Mouse (Mus musculus) urinary bladder, postnatal 25 days (tissue): Measurements from ENCODE around the gene Zmynd8.

Experiments
- DNase-seq: peaks from one replicate; pipeline ENCODE4 v3.0.0; 2022; ENCODE audit warnings: low spot score

The Zmynd8 gene

DNA sequence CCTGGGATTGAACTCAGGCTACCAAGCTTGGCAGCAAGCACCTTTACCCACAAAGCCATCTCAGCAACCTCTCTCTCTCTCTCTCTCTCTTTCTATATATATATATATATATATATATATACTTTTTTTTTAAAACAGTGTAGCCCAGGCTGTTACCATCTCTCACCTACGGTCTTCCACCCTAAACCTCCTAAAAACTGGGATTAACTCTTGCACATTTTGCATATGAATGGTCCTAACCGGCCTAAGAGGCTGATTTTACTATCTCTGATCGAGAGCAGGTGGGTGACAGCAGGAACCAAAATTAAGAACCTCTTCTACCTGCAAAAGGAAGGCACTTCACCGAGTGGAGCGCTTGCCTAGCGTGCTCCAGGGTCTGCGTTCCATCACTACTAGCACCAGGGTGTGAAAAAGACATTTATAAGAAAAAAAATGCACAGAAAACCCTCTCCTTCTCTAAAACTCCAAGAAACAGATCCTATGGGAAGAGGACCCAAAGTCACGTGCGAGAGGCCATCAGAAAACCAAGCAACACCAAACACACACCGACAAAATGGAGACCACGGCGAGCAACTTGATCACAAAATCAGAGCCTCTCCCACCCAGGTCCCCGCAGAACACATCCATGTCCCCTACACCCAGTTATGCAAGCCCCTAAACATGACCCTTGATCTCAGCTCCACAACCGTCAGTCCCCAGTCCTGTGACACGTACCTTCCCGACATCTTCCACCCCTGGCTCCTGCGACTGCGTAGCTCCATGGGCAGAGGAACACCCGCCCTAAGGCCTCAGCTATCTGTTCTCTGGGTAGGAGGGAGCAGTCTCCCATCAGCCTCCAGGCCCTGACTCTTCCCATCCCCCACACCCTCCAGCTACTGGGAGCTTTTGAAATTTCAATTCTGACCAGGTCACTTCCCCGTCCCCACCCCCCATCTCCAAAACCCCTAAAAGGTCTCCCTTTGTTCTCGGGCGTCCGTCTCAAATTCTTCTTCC, at the start of gene Zmynd8:
Gene Zmynd8 (minus strand): TSS at position 815 of the 993 bp plus-strand sequence.
- DNase-seq = no peak

DNA sequence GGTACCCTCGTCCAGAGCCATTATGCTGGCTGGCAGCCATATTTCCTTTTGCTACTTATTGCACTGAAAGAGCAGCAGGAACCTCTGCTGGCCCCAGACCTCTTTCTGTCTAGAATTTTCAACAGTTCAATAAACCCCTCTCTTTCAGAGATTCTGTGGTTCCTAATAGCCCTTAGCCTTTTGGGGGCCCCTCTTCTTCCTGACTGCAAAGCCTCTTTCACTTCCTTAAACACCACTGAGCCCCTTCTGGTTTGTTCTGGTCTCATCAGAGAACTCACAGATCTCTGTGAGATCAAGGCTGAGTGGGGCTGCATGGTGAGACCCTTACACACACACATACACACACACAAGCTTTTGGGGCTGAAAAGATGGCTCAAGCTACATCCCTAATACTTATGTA, 49.2 kb upstream of the Zmynd8 start:
- no peak for DNase-seq

DNA sequence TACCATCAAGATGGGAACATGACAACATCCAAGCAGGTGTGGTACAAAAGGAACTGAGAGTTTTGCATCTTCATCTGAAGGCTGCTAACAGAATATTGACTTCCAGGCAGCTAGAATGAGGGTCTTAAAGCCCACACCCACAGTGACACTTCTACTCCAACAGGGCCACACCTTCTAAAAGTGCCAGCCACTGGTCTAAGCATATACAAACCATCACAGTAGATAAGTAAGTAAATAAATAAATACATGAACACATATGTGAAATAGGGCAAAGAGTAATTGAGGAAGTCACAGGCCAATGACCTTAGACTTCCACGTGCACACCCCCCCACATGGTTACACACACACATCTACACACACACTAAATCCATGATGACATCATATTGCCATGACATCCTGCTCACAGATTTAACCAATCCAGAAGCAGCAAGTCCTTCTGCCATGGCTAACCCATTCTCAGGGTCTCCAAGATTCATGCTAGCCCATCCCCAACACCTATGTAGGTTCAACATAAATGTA, 47.3 kb upstream of the Zmynd8 start:
- DNase-seq = no peak

DNA sequence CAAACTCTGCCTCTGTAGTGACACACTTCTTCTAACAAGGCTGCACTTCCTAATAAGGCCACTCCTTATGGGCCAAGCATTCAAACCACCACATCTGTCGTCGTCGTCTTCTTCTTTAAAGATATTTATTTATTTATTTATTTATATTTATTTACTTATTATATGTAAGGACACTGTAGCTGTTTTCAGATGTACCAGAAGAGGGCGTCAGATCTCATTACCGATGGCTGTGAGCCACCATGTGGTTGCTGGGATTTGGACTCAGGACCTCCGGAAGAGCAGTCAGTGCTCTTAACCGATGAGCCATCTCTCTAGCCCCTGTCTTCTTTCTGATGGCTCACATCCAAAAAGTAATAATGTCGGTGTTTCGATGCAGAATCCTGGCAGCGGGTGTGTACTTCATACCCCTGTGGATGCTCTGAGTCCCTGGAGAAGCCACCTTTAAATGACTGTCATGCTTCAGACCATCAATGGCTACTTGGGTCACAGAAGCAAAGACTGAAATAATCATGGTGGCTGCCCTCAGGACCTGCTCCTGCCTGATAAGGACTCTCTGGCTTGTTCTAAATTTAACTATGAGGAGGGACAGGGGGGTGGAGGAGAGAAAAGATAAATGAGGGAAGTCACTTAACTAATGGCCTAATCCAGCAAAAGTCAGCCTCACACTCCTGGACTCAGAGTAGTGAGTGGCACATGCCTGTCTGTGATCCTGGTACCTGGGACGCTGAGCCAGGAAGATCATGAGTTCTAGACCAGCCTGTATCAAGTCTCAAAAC, 45.9 kb upstream of the Zmynd8 start:
- no peak for DNase-seq

DNA sequence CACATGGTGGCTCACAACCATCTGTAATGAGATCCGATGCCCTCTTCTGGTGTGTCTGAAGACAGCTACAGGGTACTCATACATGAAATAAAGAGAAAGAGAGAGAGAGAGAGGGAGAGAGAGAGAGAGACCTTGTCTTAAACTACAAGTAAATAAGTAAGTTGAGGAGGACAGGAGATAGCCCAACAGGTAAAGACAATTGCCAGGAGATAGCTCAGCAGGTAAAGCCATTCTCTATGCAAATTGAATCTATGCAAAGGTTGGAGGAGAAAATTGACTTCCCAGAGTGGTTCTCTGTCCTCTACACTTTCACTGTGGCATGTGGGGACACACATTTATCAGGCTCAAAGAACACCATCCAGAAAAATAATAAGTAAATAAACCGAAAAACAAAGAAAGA, 44.3 kb upstream of the Zmynd8 start:
- no peak for DNase-seq

DNA sequence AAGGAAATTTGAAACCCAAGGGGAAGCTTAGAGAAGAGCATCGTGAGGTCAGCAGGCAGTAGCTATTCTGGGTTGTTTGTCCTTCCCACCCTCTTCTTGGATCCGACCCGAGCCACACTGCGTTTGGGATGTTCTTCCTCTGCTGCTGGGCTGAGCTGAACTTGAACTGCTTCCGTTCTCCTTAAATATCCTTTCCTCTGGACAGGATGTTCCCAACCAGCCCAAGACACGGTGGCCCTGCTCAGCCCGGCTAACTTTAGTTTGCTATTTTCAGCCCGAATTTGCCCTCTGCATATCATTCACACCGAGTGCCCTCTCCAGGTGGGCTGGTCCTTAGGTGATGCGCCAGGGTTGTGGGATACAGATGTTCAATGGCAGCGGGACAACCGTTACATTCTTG, 37.3 kb upstream of the Zmynd8 start:
- no peak for DNase-seq

DNA sequence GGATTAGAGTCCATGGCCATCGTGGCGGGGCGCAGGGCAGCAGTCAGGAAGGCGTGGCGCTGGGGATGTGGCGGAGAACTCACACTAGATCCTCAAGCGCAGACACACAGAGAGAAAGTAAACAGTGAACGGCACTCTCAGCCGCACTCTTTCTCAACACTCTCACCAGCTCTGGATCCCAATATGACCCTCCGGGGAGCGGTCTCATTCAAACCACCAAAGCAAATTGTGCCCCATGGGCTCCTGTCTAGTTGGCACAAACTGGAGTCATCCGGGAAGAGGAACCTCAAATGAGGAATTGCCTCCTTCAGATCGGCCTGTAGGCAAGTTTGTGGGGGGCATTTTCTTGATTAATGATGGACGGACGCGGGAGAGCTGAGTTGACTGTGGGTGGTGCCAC, 28.9 kb upstream of the Zmynd8 start:
- DNase-seq = no peak

DNA sequence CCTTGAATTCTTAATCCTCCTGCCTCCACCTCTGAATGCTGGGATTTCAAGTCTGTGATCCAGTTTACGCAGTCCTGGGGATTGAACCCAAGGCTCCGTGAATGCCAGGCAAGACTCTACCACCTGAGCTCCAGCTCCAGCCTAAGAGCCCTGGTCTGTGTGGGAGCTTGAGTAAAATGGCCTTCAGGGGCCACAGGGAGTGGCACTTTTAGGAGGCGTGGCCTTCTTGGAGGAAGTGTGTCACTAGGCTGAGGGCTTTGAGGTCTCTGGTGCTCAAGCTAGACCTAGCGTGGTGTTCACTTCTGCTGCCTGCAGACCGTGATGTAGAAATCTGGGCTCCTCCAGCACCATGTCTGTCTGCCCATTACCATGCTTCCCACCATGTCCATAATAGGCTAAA, 27.4 kb upstream of the Zmynd8 start:
- DNase-seq = no peak

DNA sequence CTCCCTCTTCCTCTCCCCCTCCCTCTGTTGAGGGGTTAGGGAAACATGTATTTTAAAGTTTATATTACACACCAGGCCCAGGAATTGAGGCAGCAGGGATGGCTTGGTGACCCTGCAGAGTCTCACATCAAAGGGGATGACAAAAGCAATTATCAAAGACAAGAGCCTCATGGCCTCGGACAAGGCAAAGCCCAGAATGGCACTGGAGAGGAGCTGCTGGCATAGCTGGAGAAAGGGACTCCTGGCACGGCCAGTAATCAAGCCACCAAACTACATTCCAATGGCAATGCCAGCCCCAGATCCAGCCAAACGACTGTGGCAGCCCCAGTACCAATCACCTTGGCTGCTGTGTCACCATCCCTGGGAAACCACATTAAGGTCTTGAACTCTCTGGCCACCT, 26.3 kb upstream of the Zmynd8 start:
- DNase-seq = no peak

DNA sequence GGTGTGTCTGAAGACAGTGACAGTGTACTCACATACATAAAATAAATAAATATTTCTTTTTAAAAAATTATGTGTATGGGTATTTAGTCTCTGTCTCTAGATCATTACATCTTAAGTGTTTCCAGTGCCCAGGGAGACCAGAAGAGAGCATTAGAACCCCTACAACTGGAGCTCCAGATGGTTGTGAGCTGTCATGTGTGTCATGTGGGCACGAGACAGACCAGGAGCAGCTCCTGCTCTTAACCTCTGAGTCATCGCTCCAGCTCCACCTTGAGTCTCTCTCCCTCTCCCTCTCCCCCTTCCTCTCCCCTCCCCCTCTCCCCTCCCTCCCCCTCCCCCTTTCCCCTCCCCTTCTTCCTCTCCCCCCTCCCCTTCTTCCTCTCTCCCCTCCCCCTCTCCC, 25.9 kb upstream of the Zmynd8 start:
- DNase-seq = no peak

DNA sequence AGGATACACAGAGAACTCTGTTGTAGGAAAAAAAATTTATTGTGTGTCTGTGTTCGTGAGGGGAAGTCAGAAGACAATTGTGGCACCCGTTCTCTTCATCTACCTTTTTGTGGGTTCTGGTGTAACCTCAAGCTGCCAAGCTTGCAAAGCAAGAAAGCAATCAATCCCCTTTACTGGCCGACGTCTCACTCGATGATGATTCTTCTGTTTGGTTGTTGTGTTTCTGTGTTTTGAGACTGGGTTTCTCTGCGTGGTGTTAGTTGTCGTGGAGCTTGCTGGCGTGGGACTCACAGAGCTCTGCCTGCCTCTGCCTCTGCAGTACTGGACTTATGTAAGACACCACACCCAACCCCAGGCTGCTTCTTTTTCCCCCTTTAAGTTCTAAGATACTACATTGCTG, 24.9 kb upstream of the Zmynd8 start:
- DNase-seq = no peak

DNA sequence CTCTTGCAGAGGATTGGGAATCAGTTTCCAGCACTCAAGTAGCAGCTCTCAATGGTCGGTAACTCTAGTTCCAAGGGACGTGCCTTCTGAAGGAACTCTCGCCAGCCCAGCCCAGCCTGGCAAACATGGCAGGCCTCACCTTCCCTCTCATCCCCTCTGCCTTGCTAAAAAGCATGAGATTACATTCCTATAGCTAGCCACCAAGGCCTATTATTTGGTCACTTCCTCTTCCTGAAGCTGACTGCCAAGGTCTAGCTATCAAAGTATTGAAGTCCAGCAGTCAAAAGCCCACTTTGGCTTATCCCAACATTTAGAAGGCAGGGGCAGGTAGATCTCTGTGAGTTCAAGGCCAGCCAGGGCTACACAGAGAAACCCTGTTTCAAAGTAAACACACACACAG, 24.2 kb upstream of the Zmynd8 start:
- no peak for DNase-seq

DNA sequence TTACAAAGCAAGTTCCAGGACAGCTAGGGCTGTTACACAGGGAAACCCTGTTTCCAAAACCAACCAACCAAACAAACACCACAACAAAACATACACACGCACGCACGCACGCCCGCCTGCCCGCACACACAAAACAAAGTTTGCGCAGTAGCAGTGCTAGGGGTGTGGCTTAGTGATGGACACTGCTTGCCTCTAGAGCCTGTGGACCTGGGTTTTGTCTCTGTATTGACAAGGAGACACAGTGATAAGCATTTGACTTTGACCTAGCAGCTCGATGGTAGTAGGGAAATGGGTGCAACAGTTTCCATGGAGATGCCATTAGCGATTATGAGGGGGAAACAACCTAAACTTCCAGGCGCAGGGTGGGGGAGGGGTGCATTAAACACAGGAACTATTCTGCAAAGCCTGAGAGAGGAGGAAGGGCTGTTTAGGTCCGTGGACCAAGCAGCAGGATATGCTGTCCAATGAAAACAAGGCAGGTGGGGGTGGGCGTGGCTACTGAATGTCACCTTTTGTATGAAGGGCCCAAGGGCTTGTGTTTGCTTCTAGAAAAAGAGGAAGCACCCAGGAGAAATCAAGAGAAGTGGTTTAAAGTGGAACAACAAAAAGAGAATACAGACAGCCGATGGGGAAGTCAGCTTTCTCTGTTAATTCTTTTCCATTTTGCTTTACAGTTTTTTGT, 23.4 kb upstream of the Zmynd8 start:
- DNase-seq = no peak

DNA sequence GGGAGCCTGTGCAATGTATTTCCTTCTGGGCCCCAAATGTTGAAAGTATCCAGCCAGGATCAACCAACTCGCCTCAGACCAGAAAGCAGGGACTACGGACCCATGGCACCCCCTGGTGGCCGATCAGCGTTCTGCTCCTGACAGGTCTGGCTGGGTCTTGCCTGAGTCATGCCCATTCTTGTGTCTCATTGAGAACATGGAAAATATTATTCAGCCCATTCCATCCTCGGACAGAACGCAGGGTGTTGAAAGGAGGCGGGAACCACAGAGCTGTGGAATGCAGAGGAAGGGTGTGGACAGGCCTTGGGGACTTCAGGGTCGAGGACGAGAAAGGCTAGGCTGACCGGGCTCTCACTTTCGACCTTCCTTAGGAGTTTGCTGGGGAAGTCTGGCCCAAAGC, 15.5 kb upstream of the Zmynd8 start:
- peak; percentile 94 for DNase-seq

DNA sequence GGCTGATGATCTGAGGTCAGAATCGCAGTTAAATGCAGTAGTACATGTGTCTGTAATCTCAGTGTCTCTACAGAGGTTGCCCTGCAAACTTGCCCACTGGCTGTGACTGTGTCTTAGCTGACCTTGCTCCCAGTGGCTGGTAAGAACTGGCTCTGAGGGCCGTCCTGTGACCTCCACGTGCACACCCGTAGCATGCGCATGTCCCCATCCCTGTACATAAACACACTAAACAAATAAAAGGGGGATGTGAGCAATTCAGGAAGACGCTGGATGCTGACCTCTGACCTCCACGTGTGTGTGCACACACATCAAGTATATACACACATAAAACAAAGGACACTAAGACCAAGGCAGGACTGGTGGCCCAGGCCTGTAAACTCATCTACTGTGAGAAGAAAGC, 14.3 kb upstream of the Zmynd8 start:
- no peak for DNase-seq

DNA sequence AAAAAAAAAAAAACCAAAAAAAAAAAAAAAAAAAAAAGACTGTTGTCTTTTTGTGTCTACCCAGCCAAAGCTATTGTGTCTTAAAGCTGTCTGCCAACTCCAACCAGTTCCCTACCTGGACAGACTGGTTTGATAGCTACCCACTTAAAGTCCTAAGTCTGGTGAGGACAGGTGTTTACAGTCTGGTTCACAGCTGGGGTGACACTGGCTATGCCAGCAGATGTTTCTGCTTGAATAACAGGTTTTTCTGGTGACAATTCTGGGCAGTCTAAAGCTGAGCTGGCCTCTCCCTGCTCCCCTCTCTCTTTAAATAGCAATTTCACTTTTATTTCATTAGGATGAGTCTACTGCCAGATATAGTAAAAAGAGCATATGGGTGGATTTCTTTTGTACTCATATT, 10.9 kb upstream of the Zmynd8 start:
- no peak for DNase-seq

DNA sequence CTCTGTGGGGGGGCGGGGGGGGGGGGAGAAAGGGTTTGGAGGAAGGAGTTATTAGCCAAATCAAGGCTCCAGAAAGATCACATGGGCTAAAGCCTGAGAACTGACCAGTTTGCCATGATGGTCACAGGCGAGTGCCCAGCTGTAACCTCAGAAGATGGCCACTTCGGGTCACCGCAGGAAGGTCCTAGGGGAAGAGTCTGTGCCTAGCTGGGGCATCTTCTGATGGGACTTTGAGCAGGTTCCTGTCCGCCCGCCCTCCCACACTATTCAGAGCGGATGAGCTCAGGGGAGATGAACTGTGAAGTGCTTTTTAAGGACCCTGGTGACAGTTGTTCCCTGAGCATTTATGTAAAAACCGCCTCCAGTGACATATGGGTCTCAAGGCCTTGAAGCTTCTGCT, 8.4 kb upstream of the Zmynd8 start:
- no peak for DNase-seq

DNA sequence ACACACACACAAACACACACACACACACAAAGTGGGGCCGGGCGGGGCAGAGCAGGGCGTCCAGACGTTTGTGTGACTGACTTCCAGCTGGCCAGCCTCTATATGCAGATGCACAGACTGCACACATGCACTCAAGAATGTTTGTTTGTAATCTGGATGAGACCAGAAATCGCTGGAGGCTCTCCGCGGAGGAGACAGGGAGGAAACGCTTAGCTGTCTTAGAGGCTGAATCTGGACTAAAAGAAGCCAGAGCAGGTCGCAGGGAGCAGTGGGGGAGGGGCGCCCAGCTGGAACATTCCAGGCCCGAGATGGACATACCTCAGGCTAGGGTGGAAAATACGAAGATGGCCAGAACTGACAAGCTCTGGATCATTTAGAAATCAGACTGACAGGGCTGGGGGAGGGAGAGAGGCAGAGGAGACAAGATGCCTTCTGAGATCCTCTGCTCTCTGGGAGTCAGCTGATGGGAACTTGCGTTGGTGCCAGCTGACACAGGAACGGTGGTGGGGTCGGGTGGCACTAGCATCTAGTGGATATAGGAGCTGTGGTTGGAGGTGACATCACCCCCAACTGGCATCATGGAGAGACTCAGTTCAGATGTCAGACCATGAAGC, 7.6 kb upstream of the Zmynd8 start:
- peak; percentile 35 for DNase-seq

DNA sequence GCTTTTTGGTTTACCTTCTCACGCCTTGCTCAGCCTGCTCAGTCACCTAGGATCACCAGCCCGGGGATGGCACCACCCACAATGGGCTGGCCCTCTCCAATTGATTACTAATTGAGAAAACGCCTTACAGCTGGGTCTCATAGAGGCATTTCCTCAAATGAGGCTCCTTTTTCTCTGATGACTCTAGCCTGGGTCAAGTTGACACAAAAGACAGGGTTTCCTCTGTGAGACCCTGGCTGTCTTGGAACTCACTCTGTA, 2.2 kb upstream of the Zmynd8 start:
- no peak for DNase-seq

DNA sequence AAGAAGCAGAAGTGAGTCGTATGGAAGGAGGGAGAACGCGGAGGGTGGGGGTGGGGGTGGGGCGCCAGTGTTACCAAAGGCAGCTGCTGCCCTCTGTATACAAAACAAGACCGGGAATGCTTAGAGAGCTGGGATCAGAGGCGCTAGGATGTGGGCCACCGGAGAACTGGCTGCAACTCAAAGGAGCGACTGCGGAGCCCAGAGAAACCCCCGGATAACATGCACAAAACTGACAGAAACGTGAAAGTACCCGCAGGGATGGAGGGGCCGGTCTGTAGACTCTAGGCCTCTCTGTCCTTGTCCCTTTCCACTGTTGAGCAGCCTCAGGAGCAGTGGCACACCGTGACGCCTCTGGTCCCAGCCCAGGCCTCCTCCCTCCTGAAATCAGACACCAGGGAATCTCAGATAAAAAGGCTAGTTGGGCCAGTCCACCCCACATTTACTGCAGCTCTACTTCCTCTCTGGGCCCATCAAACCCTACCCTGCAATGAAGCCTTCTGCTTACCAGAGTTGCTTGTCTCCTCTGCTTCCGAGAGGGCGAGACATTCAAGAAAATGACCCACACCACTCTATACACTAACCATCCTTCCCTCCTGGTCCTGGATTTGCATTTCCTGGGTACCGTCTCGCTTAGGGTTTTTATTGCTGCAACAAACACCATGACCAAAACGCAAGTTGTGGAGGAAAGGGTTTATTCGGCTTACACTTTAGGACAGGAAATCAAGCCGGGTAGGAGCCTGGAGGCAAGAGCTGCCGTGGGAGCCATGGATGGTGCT, 1.7 kb upstream of the Zmynd8 start:
- no peak for DNase-seq

DNA sequence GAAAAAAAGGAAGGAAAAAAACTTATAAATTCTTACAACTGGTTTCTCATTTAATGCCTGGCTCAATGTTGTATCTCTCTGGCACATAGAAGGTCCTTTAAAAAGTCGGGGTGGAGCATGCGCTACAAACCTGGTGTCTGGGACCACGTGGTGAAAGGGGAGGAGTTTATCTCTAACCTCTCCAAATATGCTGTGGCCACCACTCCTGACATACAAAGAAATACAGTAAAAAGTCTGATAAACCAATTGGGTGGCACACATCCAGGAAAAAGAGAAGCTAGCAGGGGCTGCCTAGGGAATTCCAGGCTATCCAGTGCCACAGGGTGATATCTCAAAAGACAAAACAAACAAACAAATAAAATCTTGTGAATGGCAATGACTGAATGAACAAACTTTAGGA, 1.1 kb upstream of the Zmynd8 start:
- DNase-seq = no peak

DNA sequence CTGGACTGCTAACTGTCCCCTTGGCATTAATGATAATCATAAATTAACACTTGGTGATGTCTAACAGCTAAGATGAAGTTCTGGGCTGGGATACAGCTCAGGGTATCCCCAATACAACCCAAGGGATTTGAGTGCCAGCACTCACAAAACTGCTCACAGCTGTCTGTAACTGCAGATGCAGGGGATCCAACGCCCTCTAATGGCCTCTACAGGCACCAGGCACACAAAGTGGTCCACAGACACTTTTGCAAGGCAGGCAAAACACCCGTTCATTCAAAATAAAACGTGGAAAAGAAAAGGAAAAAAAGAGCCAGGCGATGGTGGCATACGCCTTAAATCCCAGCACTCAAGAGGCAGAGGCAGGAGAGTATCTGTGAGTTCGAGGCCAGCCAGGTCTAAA, 658 bp upstream of the Zmynd8 start:
- no peak for DNase-seq
